Mouse (Mus musculus) fibroblast of lung, adult 2 months (primary cell): ENCODE data around the gene Galnt12.

Experiments
- DNase-seq: peaks from one replicate; pipeline ENCODE4 v3.0.0-alpha.2; 2011; ENCODE audit warnings: low read depth

Gene Galnt12

DNA sequence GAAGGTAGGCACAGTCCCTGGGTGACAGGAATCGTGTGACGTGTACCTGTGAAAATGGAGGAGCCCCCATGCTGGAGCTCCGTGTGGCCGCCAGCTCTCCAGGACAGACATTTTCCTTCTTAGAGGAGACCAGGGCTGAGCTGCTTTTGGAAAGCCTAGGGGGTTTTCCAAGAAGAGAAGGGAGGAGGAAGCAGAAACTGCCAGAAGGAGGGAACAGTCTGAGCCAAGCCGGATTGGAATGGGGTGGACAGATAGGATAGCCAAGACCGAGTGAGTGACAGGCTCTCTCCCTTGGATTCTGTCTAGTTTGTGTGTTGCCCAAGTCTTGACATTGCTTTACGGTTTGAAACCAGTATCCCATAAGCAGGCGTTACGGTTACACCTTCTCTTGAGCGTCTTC is 11.9 kb downstream of the Galnt12 start:
- no peak for DNase-seq

DNA sequence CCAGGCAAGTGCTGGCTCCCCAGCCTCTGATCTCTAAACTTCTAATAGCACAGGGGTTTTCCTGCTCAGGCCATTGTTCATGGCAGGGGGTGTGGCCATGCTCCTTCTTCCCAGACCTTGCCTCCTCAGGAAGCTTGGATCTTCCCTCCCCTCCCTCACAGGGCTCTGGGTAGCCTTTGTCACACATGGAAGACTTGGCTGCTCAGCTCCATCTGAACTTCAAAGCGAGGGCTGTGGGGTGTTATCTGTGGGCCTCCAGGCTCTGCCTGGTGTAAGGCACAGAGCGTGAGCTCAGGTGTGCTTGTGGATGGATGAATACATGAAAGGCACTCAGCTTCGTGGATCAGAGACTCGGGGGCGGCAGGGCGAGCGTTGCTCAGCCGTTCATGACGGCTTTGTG is 20.2 kb downstream of the Galnt12 start:
- no peak for DNase-seq

DNA sequence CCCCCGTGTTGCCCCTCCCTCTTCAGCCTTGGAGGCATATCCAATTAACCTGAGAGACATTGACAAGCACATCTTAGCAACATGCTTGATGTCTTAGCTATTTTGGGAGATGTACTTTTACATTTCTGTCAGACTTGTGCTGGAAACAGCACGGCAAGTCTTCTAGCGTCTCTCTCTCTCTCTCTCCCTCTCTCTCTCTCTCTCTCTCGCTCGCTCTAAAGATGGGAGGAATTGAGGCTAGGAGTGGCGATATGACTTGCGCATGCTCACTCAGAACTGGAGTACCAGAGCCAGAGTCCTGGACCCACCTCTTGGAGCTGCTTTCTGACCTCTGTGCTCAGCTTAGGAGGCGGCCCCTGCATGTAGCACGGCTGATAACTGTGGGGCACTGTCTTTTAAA is 20.9 kb downstream of the Galnt12 start:
- no peak for DNase-seq

DNA sequence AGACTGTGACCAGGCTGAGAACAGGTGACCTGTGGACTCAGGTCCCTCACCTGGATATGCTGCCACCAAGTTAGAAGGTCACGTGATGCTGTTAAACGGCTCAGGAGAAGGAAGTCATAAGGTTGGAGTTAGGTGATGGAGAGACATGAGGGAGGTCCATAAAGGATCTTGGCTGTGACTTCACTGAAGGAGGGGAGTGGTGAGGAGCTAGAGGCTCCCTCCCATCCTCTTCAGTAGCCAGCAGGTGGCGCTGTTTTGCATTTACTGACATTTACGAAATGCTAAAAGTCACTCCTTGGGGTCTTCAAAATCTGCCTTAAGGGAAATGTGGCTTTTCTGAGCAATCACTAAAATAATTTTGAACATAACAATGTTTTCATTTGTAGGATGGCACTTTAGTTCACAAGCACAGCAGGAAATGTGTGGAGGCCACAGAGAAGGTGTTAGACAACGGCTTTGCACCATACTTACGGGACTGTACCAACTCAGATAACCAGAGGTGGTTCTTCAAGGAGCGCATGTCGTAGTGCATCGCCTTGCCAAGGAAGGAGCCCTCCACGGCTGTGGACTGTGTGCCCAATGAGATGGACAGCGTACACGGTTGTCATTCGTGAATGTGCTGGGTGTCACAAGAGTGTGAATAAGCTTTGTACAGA is 30.5 kb downstream of the Galnt12 start:
- no peak for DNase-seq

DNA sequence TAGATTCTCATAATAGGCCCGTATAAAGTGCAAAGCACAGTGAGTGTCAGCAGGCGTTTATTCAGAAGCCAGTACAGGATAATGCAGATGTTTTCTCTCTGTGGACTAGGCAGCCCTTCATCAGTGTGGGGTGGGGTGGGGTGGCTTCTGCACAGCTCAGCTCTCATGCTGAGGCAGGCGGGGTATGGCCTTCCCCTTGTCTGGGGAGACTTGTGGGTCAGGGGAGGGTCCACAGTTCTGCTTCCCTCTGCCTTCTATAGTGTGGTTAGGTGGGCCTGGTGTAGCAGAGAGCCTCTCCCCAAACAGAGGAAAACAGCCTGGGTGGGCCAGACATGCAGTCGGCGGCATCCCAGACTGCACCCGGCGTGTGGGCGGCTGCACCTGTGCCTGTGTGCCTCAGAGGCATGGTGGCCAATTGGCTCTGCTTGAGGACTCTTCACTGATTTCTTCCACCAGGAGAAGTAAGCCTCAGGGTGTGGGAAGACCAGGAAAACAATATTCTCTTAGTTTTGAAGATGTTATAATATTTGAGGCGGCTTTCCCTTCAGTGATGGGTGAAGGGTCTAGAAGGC is 32.5 kb downstream of the Galnt12 start:
- no peak for DNase-seq

DNA sequence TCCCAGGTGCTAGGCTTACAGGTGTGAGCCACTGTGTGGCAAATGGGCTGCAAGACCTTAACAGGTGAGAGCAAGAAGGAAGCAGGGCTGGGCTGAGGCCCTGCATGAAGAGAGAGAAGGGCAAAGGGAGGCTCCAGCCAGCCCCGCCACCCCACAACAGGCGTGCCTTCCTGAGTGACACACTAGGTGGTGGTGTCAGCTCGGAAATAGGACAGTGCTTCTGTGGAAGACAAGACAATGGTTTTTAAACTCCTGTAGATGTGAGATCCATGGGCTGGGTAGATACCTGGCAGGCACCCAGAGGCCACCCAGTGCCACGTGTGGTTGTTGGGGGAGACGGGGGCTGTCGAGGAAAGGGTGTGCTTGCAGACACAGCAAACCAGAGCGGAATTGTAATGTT is 36.8 kb downstream of the Galnt12 start:
- no peak for DNase-seq

GRCm38 (mm10) chr4:47129572-47129971 is 37.9 kb downstream of the Galnt12 start:
- DNase-seq: peak; percentile 49

DNA sequence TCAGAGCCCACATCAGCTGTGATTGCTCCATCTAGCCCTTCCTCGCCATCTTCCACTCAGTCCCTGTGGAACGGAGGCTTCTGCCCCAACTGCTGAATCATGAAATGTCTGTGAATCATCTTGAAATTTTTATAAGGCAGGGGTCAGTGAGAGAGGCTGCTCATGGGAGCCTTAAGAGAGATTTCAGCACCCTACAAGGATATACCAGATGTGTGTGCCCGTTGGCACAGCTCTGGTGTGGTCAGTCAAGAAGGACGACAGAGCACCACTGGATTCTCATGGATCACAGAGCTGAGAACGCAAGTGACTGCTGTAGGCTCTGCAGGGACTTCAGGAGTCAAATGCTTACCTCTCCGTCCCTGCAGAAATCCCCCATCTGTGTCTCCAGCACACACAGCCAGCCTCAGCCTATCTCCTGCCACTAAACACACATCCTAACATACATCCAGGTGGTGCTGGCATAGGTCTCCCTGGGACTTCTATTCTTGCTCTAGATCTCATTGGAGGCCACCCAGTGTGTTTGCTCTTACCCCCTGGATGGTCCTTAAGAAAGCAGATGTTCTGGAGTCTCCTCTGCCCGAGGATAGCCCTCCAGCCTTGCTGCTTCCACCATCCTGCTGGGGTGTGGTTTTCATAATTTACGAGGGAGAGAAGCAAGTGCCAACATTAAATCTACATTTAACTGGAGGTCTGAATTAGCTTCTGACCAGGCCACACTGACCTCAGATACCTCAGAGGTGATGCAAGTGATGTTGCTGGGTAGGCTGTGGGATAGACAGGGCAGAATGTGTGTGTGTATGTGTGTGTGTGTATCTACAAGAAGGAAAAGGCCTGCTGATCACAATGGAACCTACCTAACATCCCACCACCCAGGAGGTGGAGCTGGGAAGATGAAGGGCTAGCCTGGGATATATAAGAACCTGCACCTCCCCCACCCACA is 38.7 kb downstream of the Galnt12 start:
- DNase-seq: no peak

GRCm38 (mm10) chr4:47131931-47132330 is 40.2 kb downstream of the Galnt12 start:
- DNase-seq: no peak

GRCm38 (mm10) chr4:47132413-47132812 is 40.7 kb downstream of the Galnt12 start:
- no peak for DNase-seq

GRCm38 (mm10) chr4:47136699-47137101 is 45.0 kb downstream of the Galnt12 start:
- DNase-seq: no peak

- peak; percentile 79 for DNase-seq
Observed at GRCm38 (mm10) chr4:47137479-47137878, 45.8 kb downstream of the Galnt12 start.

DNA sequence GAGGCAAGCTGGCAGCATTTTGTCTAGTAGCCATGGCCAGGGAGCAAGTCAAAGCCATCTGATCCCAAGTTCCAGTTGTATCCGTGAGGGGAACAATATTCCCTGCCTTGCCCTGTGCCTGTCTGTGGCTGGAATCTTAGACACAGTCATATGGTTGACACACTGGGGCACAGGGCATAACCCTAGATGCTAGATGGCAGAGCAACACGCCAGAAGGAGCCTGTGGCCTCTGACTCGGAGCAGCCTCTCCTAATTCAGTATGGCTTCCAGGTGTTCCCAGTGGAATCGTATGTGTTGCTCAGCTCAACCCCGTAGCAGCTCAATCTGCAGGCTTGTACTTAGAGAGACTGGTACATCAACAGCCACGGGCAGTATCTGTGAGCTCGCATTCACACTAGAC is 46.7 kb downstream of the Galnt12 start:
- DNase-seq: no peak

GRCm38 (mm10) chr4:47138967-47139777 is 47.5 kb downstream of the Galnt12 start:
- no peak for DNase-seq

- DNase-seq: no peak
Observed at GRCm38 (mm10) chr4:47140301-47140700, 48.6 kb downstream of the Galnt12 start.

DNA sequence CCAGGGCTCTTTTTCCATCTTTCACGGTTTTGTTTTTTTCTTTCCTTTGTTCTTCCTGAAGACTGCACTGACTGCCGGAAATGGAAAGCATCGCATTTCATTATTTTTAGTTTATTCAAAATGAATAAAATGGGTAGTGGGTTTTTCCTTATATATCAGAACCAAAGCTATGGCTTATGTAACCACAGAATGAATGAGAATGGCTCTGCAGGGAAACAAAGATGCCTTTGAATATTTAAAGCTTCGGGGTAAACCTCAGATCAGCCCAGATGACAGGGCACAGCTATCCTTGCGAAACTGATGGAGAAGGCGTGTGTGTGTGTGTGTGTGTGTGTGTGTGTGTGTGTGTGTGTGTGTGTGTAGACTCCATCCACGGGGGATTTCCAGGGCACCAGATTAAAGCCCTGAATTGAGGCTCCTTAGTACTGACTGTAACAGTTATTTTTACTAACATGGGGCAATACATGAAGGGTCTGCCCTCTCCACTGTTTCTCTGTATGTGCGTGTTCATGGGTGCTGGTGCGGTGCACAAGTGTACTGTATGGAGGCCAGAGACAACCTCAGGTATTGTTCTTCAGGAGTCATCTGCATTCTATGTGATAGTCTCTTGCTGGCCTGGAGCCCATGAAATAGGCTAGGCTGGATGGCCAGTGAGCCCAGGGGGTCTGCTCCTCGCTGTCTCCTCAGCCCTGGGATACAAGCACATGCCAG is 49.9 kb downstream of the Galnt12 start:
- DNase-seq: no peak

GRCm38 (mm10) chr4:47143849-47144248 is 52.1 kb downstream of the Galnt12 start:
- DNase-seq: no peak

DNA sequence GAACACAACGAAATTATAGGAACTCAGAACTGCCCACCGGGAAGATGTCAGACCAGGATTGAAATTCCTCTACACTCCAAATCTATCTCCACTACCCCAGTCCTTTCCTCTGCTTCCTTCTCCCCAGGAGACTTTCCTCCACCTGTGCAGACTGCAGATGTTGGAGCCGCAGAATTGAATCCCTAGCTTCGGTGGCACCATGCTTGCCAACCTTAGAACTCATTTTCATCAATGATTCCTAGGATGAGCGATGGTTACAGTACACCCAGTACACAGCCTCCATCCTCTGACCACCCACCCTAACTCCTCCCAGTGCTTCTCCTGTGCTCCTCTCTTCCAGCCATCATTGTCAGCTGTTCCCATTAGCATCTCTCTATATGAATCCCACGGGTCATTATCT is 53.6 kb downstream of the Galnt12 start:
- DNase-seq: no peak

DNA sequence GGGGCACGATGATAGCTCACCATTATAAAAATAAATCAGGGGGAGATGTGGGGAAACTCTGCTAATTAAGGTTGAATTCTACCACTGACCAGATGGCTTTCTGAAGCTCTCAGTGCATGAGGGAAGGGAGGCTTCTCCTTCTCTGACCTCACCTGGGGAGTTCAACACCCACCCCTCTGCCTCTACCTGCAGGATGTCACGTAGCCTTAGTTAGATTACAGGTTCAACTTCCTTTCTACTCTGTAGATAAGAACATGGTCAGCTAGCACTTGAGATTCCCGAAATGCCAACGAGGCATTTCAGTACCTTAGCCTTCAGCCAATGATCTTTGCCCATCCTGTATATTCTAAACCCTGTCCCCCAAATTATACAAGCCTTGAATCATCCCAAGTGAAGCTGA is 54.9 kb downstream of the Galnt12 start:
- DNase-seq: no peak

DNA sequence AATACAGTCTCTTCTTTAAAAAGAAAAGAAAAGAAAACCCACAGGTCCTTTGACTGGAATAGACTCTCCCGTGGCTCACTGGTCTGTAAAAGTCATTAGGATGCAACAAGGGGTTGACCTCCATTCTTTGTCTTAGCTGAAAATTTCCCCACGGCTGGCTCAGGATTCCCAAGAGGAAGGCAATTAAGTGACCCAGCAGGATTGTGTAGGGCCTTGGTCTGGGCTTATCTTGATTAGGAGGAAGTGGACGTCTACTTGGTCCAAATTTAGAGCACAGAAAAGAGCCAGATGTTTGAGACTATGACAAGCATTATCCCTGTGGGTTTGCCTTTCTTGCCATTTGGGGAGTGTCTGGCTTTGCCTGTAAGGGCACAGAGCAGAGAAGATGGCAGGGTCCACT is 58.3 kb downstream of the Galnt12 start:
- no peak for DNase-seq

- DNase-seq: no peak
Observed at GRCm38 (mm10) chr4:47150806-47151205, 59.1 kb downstream of the Galnt12 start.
